Mouse (Mus musculus): ENCODE results near the gene Mgst1.

GRCm38 (mm10) chr6:138092432-138092831 lies 47.7 kb upstream of the Mgst1 start:
- TF ChIP-seq CTCF (IDR thresholded peaks at IDR 0.05; ENCODE audit: borderline replicate concordance, insufficient read depth, low read length) (no peak), POLR2A (IDR thresholded peaks at IDR 0.05; ENCODE audit: low read depth, low read length) (no peak)
